In the genomic region with DNA sequence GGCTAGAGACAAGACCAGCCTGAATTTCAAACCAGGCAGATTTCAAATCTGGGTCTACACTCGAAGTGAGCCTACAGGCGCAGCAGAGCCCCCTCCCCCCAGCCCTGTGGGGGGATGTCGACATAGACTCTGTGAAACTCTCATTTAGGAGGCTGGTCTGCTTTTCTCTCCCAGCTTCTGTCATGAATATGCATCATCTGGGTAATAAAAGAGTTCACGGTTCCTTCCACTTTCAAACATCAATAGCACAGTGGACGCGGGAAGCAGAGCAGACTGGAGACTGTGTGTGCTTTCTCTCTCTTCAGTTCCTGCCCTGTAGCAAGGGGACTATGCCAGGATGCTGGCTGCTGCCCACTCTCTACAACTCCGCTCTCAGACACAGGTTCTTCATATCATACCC, we compare ENCODE assay signal across 9 mouse cellular contexts. TPM values are rescaled to one million over a fixed set of nuclear protein-coding genes. Genes with fewer than 3 reads are reported as not detected.
DNase-seq lines count a peak whose midpoint lies in the region; ATAC-seq lines count a peak whose summit lies in the region.
"Had no signal": no experiment of that assay in that cellular context is flagged by ENCODE, and none has a peak within 500 bp of the region (broad histone marks: within the 10 kb centered on the region; RNA-seq: fewer than 3 reads in every experiment).

No protein-coding gene starts in this region.

- no peaks in the 10 kb centered on the region for H3K9me3 ChIP-seq in kidney, embryonic 14.5 days (ENCODE audit: control insufficient read depth, low read length)
- H3K9me3 ChIP-seq in forebrain, embryonic 11.5 days (ENCODE audit: control insufficient read depth, low read length) = no peaks in the 10 kb centered on the region

- no peak overlapping the region for H3K4me2 ChIP-seq in kidney, embryonic 14.5 days (replicated peaks; ENCODE audit: low read depth, low read length)
- H3K4me2 ChIP-seq in forebrain, embryonic 11.5 days (ENCODE audit: low read depth, low read length, severe bottlenecking) = peak overlapping the region; percentile 50

- no peaks in the 10 kb centered on the region for H3K27me3 ChIP-seq in kidney, embryonic 14.5 days (ENCODE audit: control insufficient read depth, insufficient read depth, low read length)
- no peaks in the 10 kb centered on the region for H3K27me3 ChIP-seq in forebrain, embryonic 11.5 days (ENCODE audit: control insufficient read depth, insufficient read depth, low read length)

- peaks cover 94% of the 10 kb centered on the region for H3K4me1 ChIP-seq in kidney, embryonic 14.5 days (ENCODE audit: control insufficient read depth, insufficient read depth, low read length)
- H3K4me1 ChIP-seq in forebrain, embryonic 11.5 days (replicated peaks; ENCODE audit: control insufficient read depth, insufficient read depth, low read length) = peaks cover 72% of the 10 kb centered on the region

- peaks cover 34% of the 10 kb centered on the region for H3K36me3 ChIP-seq in kidney, embryonic 14.5 days (ENCODE audit: control insufficient read depth, insufficient read depth, low read length)
- peaks cover 12% of the 10 kb centered on the region for H3K36me3 ChIP-seq in forebrain, embryonic 11.5 days (ENCODE audit: control insufficient read depth, insufficient read depth, low read length)

- no peak for ATAC-seq in kidney, embryonic 14.5 days (ENCODE audit: low FRiP score, low TSS enrichment)
- ATAC-seq in forebrain, embryonic 11.5 days (replicated peaks; ENCODE audit: low FRiP score) = peak; percentile 70
- ATAC-seq in activated CD4-positive, CD25-positive, alpha-beta regulatory T cell, adult 4 months = no peak

- WGBS in kidney, embryonic 14.5 days = 22% methylated on average over 7 of the region's 7 CpGs
- 23% methylated on average over 7 of the region's 7 CpGs for WGBS in forebrain, embryonic 11.5 days

- H3K4me3 ChIP-seq in kidney, embryonic 14.5 days (ENCODE audit: low read length) = no peak overlapping the region
- peak overlapping the region; percentile 11; the same call in 1 of the 2 replicates for H3K4me3 ChIP-seq in forebrain, embryonic 11.5 days (ENCODE audit: low read depth, low read length)

- no peak overlapping the region for H3K9ac ChIP-seq in kidney, embryonic 14.5 days (ENCODE audit: low read depth, low read length)
- H3K9ac ChIP-seq in forebrain, embryonic 11.5 days (ENCODE audit: low read length) = peak overlapping the region; percentile 62

- peak overlapping the region; percentile 91 for H3K27ac ChIP-seq in kidney, embryonic 14.5 days (ENCODE audit: low read depth, low read length)
- H3K27ac ChIP-seq in forebrain, embryonic 11.5 days (ENCODE audit: low read depth, low read length) = peak overlapping the region; percentile 98

- no peak for DNase-seq in kidney, postnatal 25 days
- DNase-seq in ZHBTc4 (ENCODE audit: low read depth, low spot score) = peak; percentile 23
- DNase-seq in forebrain, embryonic 11.5 days (ENCODE audit: low spot score) = peak; percentile 80
- peak; percentile 60 for DNase-seq in mesoderm, embryonic 11.5 days (ENCODE audit: low read depth, low spot score)
- no peak for DNase-seq in ovary, postnatal 10 days (ENCODE audit: low spot score)
- no peak for DNase-seq in yolk sac, embryonic 10.5 days (ENCODE audit: low spot score)
- DNase-seq: layer of hippocampus, postnatal 36 days had no signal

RNA-seq across cellular contexts. Expression of a gene that starts 30.8 kb away (rescaled TPM):
- 33.4 and 45.1 TPM in 2 replicates for polyA plus RNA-seq in kidney, embryonic 14.5 days (2014; fragmentation: Nextera tagmentation; extraction: Ambion mirVana)
- polyA plus RNA-seq in forebrain, embryonic 11.5 days (2014; fragmentation: Nextera tagmentation; extraction: Ambion mirVana) = 68.3 and 70.9 TPM in 2 replicates
- polyA plus RNA-seq in activated CD4-positive, CD25-positive, alpha-beta regulatory T cell, adult 4 months (2017; shearing (Covaris generic)) = 10 to 100 TPM; 22.2 to 28.7 TPM

RNA-seq across cellular contexts. Expression of a gene that starts 40.7 kb away (rescaled TPM):
- 18.9 and 43.9 TPM in 2 replicates for polyA plus RNA-seq in kidney, embryonic 14.5 days (2014; fragmentation: Nextera tagmentation; extraction: Ambion mirVana)
- polyA plus RNA-seq in forebrain, embryonic 11.5 days (2014; fragmentation: Nextera tagmentation; extraction: Ambion mirVana) = 39.3 and 40.9 TPM in 2 replicates
- polyA plus RNA-seq in activated CD4-positive, CD25-positive, alpha-beta regulatory T cell, adult 4 months (2017; shearing (Covaris generic)) = 10 to 100 TPM; 22.4 to 23.9 TPM

Comparison
In these comparisons a context has a peak if more than half of its experiments do, and no peak if none do; other contexts are left out.
1. DNase-seq: peak in ZHBTc4 (single experiment), forebrain, embryonic 11.5 days (single experiment) and mesoderm, embryonic 11.5 days (single experiment); none in kidney, postnatal 25 days (0 of 2), ovary, postnatal 10 days (single experiment) and yolk sac, embryonic 10.5 days (single experiment).